ENCODE assay signal across 8 mouse cellular contexts in the genomic region with DNA sequence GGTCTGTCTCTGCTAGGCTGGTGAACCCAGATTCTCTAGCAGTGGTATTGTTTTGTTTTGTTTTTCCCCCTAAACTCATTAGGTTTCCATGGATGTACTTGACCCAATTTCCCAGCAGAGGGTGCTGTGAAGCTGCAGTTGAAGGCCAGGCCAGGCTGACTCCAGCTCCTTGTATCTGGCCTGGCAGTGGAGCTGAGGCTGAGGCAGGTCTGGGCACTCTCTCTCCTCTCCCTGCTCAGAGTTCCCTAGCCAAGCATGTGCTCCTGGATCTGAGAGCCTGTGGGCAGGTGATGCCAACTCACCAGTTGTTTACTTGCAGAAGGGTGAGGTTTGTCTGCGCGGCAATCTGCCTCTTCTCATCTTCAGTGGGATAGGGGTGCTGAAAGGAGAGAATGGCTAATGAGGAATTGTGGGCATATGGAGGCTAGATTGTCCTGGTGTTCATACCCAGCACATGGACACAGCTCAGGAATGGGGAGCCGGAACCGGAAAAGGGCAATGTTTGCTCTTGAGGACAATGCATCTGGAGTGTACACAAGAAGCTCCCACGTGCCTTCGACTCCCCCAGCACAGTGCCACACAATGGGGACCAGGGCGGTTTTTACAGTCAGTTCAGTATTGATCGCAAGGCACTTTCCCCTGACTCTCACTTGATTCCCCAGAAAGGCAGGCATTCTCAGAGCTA.
DNase-seq lines count a peak whose midpoint lies in the region; ATAC-seq lines count a peak whose summit lies in the region.

No protein-coding gene starts in this region.

- H3K9me3 ChIP-seq in liver, embryonic 12.5 days (replicated peaks): no peaks in the 10 kb centered on the region
- no peaks in the 10 kb centered on the region for H3K9me3 ChIP-seq in kidney, embryonic 14.5 days (ENCODE audit: control insufficient read depth, low read length)
- H3K9me3 ChIP-seq in liver, embryonic 11.5 days (ENCODE audit: control insufficient read depth, low read length): no peaks in the 10 kb centered on the region
- H3K9me3 ChIP-seq in neural tube, embryonic 15.5 days (replicated peaks): no peaks in the 10 kb centered on the region

- no peak overlapping the region for H3K4me2 ChIP-seq in liver, embryonic 12.5 days
- no peak overlapping the region for H3K4me2 ChIP-seq in kidney, embryonic 14.5 days (replicated peaks; ENCODE audit: low read depth, low read length)
- H3K4me2 ChIP-seq in liver, embryonic 11.5 days: no peak overlapping the region
- H3K4me2 ChIP-seq in neural tube, embryonic 15.5 days: no peak overlapping the region

- H3K27me3 ChIP-seq in liver, embryonic 12.5 days (replicated peaks): no peaks in the 10 kb centered on the region
- no peaks in the 10 kb centered on the region for H3K27me3 ChIP-seq in kidney, embryonic 14.5 days (ENCODE audit: control insufficient read depth, insufficient read depth, low read length)
- no peaks in the 10 kb centered on the region for H3K27me3 ChIP-seq in liver, embryonic 11.5 days (replicated peaks; ENCODE audit: control insufficient read depth, insufficient read depth, low read length)
- no peaks in the 10 kb centered on the region for H3K27me3 ChIP-seq in neural tube, embryonic 15.5 days (replicated peaks)

- DNase-seq in liver: peak; percentile 23
- DNase-seq in cerebellum, postnatal 4 days (ENCODE audit: low spot score in 2 of 2): peak; percentile 32 to 73
- DNase-seq in gastrocnemius, postnatal 25 days: peak; percentile 78
- DNase-seq in liver, embryonic 11.5 days (ENCODE audit: low spot score): no peak
- peak; percentile 43 to 67 for DNase-seq in urinary bladder, postnatal 4 days (ENCODE audit: low spot score in 2 of 2)

- no peak overlapping the region for H3K4me3 ChIP-seq in liver, embryonic 12.5 days
- H3K4me3 ChIP-seq in kidney, embryonic 14.5 days (ENCODE audit: low read length): no peak overlapping the region
- no peak overlapping the region for H3K4me3 ChIP-seq in liver, embryonic 11.5 days (ENCODE audit: low read depth, low read length)
- H3K4me3 ChIP-seq in neural tube, embryonic 15.5 days (replicated peaks): no peak overlapping the region

- peaks cover 3% of the 10 kb centered on the region; the same call in 1 of the 2 replicates for H3K4me1 ChIP-seq in liver, embryonic 12.5 days
- no peaks in the 10 kb centered on the region for H3K4me1 ChIP-seq in kidney, embryonic 14.5 days (ENCODE audit: control insufficient read depth, insufficient read depth, low read length)
- no peaks in the 10 kb centered on the region for H3K4me1 ChIP-seq in liver, embryonic 11.5 days (replicated peaks; ENCODE audit: control insufficient read depth, insufficient read depth, low read length)
- H3K4me1 ChIP-seq in neural tube, embryonic 15.5 days: no peaks in the 10 kb centered on the region

- H3K36me3 ChIP-seq in liver, embryonic 12.5 days: no peaks in the 10 kb centered on the region
- H3K36me3 ChIP-seq in kidney, embryonic 14.5 days (ENCODE audit: control insufficient read depth, insufficient read depth, low read length): no peaks in the 10 kb centered on the region
- H3K36me3 ChIP-seq in liver, embryonic 11.5 days (ENCODE audit: control insufficient read depth, insufficient read depth, low read length): no peaks in the 10 kb centered on the region
- peaks cover 34% of the 10 kb centered on the region for H3K36me3 ChIP-seq in neural tube, embryonic 15.5 days

- ATAC-seq in liver, embryonic 12.5 days: no peak
- peak; percentile 61; the same call in 1 of the 2 replicates for ATAC-seq in kidney, embryonic 14.5 days (ENCODE audit: low FRiP score, low TSS enrichment)
- ATAC-seq in liver, embryonic 11.5 days (replicated peaks; ENCODE audit: low FRiP score): peak; percentile 59; the same call in 1 of the 2 replicates
- peak; percentile 72 for ATAC-seq in neural tube, embryonic 15.5 days (ENCODE audit: low FRiP score)

- H3K27ac ChIP-seq in liver, embryonic 12.5 days: no peak overlapping the region
- no peak overlapping the region for H3K27ac ChIP-seq in kidney, embryonic 14.5 days (ENCODE audit: low read depth, low read length)
- no peak overlapping the region for H3K27ac ChIP-seq in liver, embryonic 11.5 days (ENCODE audit: low read depth, low read length)
- no peak overlapping the region for H3K27ac ChIP-seq in neural tube, embryonic 15.5 days (replicated peaks)

- 61% methylated on average over 8 of the region's 8 CpGs for WGBS in liver, embryonic 12.5 days (ENCODE audit: insufficient replicate concordance)
- 88% methylated on average over 8 of the region's 8 CpGs for WGBS in kidney, embryonic 14.5 days
- 70% methylated on average over 8 of the region's 8 CpGs for WGBS in liver, embryonic 11.5 days
- 83% methylated on average over 8 of the region's 8 CpGs for WGBS in neural tube, embryonic 15.5 days

- no peak overlapping the region for H3K9ac ChIP-seq in liver, embryonic 12.5 days
- H3K9ac ChIP-seq in kidney, embryonic 14.5 days (ENCODE audit: low read depth, low read length): no peak overlapping the region
- H3K9ac ChIP-seq in liver, embryonic 11.5 days (ENCODE audit: low read depth, low read length): no peak overlapping the region
- no peak overlapping the region for H3K9ac ChIP-seq in neural tube, embryonic 15.5 days (replicated peaks)
